Mouse (Mus musculus) stomach, postnatal 0 days (tissue): ENCODE measurements at regions not wholly inside any gene's neighbourhood (a gene's known extent, or its start where the extent isn't known, plus 50 kb on each side); places are given as distances from the start of the nearest gene placed in this dataset.

ENCODE experiments used
- CTCF ChIP-seq: IDR thresholded peaks from 2 replicates; pipeline ENCODE4 v1.5.1; 2016; ENCODE audit warnings: antibody characterized with exemption, low read depth, mild to moderate bottlenecking, moderate library complexity
- EP300 ChIP-seq: optimal IDR thresholded peaks from 2 replicates; pipeline ENCODE3; 2016; ENCODE audit warnings: antibody characterized with exemption

DNA sequence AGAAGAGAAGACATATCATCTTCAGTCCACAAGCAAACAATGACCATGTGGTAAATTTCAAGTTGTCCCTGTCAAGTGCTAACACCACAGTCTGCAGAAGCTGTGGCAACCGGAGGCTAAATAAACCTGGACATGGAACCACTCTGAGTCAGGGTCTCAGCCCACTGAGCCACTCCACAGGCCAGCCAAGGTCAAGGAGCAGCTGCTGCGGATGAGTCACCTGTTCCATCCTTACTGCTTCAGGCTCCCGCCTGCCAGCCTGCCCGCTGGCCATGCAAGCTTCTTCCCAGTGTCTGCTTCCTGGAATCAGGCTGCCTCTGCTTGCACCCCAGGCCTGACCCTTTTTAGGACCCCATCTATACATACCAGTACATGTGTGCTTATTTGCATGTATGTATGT is 319.8 kb downstream of the 1700129C05Rik start:
- TF ChIP-seq EP300, result no peak
- TF ChIP-seq CTCF, result no peak
